Mouse (Mus musculus) lung, postnatal 0 days (tissue): ENCODE measurements around the gene Sidt2. TPM values are rescaled to one million over a fixed set of nuclear protein-coding genes. Genes with fewer than 3 reads are reported as not detected.
A peak's percentile ranks its signal among the peaks of the same experiment; 100 is the strongest.

Experiments
- ATAC-seq: fragments of 200-750 bp; cut with Nextera tagmentation; 2 replicates; pipeline ENCODE4 v1.8.0; 2017; ENCODE audit warnings: moderate library complexity
- DNase-seq: peaks from one replicate; pipeline ENCODE4 v3.0.0-alpha.2; 2016; ENCODE audit warnings: low spot score
- H3K27ac ChIP-seq: fragments of 300-500 bp; sonication (generic); 2 replicates; pipeline ENCODE4 v1.5.1; 2014; ENCODE audit warnings: antibody characterized with exemption, mild to moderate bottlenecking, low read length, mixed read lengths
- H3K27me3 ChIP-seq: fragments of 300-500 bp; sonication (generic); replicated peaks from 2 replicates; pipeline ENCODE4 v1.6.1; 2014; ENCODE audit warnings: low read length, mixed read lengths; ENCODE audit not compliant: insufficient read depth
- H3K36me3 ChIP-seq: fragments of 300-500 bp; sonication (generic); 2 replicates; pipeline ENCODE4 v1.6.1; 2014; ENCODE audit warnings: low read length, mixed read lengths; ENCODE audit not compliant: insufficient read depth
- H3K4me1 ChIP-seq: fragments of 300-500 bp; sonication (generic); 2 replicates; pipeline ENCODE4 v1.6.1; 2014; ENCODE audit warnings: antibody characterized with exemption, low read depth, low read length, mixed read lengths; ENCODE audit not compliant: insufficient read depth
- H3K4me2 ChIP-seq: fragments of 300-500 bp; sonication (generic); replicated peaks from 2 replicates; pipeline ENCODE4 v1.6.1; 2014; ENCODE audit warnings: low read depth, mild to moderate bottlenecking, low read length, moderate library complexity, mixed read lengths
- H3K4me3 ChIP-seq: fragments of 300-500 bp; sonication (generic); 2 replicates; pipeline ENCODE4 v1.5.1; 2014; ENCODE audit warnings: low read depth, low read length
- H3K9ac ChIP-seq: fragments of 300-500 bp; sonication (generic); replicated peaks from 2 replicates; pipeline ENCODE4 v1.6.1; 2014; ENCODE audit warnings: low read depth, mild to moderate bottlenecking
- H3K9me3 ChIP-seq: fragments of 300-500 bp; sonication (generic); 2 replicates; pipeline ENCODE4 v1.6.1; 2016; ENCODE audit warnings: low read length, mixed read lengths
- CTCF ChIP-seq: IDR thresholded peaks from 2 replicates; pipeline ENCODE4 v1.5.1; 2016; ENCODE audit warnings: antibody characterized with exemption, mild to moderate bottlenecking
- EP300 ChIP-seq: IDR thresholded peaks from 2 replicates; pipeline ENCODE4 v1.6.1; 2016; ENCODE audit warnings: antibody characterized with exemption, mild to moderate bottlenecking, control low read depth
- WGBS: fragments of 180-500 bp; shearing (Covaris S2); extraction: QIAGEN DNeasy Blood & Tissue Kit; methylation state at CpG from one replicate; pipeline ENCODE4 v1.1.7; 2014; 5-methylcytosine and 5-hydroxymethylcytosine counted together
- polyA plus RNA-seq: library from polyadenylated mRNA; unstranded; fragments of >200 nt; fragmentation: Nextera tagmentation; extraction: Ambion mirVana; gene quantifications from 2 replicates; pipeline ENCODE4 v1.2.1, GENCODE M21; 2015

Sidt2 gene
- polyA plus RNA-seq, 1 experiment from 2014 or later: 58.7 TPM

GRCm38 (mm10) chr9:45944506-45945400 lies 10.3 kb downstream of the Sidt2 start:
- peaks cover 59% of the 10 kb centered on the region for H3K36me3 ChIP-seq
- H3K9ac ChIP-seq: no peak overlapping the region
- no peaks in the 10 kb centered on the region for H3K9me3 ChIP-seq
- ATAC-seq: no peak
- no peak overlapping the region for H3K4me2 ChIP-seq
- DNase-seq: no peak
- no peaks in the 10 kb centered on the region for H3K27me3 ChIP-seq
- no peak overlapping the region for H3K27ac ChIP-seq
- no peaks in the 10 kb centered on the region for H3K4me1 ChIP-seq
- no peak overlapping the region for H3K4me3 ChIP-seq
- WGBS: 79% methylated on average over 13 of the region's 13 CpGs
- TF ChIP-seq EP300 (no peak), CTCF (no peak)

DNA sequence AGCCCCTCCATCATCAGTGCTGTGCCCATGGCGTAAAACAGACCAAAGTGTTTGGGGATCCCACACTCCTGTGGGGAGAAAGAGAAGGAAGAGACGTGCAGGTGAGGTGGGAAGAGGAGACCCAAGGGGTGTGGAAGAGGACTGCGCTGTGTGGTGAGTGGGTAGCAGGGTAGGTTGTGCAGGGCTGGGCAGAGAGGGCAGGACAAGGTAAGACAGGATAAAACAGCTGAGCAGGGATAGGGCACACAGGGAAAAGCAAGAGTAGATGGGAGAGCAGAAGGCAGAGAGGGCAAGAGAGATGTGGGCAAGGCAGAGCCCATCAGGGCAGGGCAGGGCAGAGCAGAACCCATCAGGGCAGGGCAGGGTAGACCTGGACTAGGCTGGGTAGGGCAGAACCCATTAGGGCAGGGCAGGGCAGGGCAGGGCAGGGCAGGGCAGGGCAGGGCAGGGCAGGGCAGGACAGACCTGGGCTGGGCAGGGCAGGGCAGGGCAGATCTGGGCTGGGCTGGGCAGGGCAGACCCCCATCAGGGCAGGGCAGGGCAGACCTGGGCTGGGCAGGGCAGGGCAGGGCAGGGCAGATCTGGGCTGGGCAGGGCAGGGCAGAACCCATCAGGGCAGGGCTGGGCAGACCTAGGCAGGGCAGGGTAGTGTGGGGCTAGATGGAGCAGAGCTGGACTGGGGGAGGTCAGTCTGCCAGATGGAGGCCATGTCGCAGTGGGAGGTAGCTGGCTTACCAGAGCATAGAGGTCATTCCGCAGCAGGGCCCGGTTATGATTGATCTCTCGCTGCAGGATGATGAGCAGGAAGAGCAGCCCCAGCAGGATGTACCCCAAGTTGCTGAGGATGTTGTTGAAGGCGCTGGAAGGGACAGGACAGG lies 11.2 kb downstream of the Sidt2 start:
- no peak overlapping the region for H3K4me2 ChIP-seq
- no peak overlapping the region for H3K27ac ChIP-seq
- no peak for TF ChIP-seq CTCF
- TF ChIP-seq EP300: no peak
- H3K4me3 ChIP-seq: no peak overlapping the region
- H3K9ac ChIP-seq: no peak overlapping the region
- DNase-seq (no peak), ATAC-seq (0 out of 2 replicates have a peak, but pooled peaks have one; percentile 4)
- peaks cover 59% of the 10 kb centered on the region for H3K36me3 ChIP-seq
- H3K9me3 ChIP-seq: no peaks in the 10 kb centered on the region
- no peaks in the 10 kb centered on the region for H3K27me3 ChIP-seq
- 90% methylated on average over 8 of the region's 8 CpGs for WGBS
- no peaks in the 10 kb centered on the region for H3K4me1 ChIP-seq

- Histone ChIP-seq H3K4me1 (no peaks in the 10 kb centered on the region), H3K4me2 (no peak overlapping the region), H3K9ac (no peak overlapping the region), H3K36me3 (peaks cover 60% of the 10 kb centered on the region), H3K27me3 (no peaks in the 10 kb centered on the region), H3K27ac (no peak overlapping the region), H3K4me3 (no peak overlapping the region), H3K9me3 (no peaks in the 10 kb centered on the region)
- no peak for TF ChIP-seq EP300
- TF ChIP-seq CTCF: no peak
- DNase-seq: no peak
- ATAC-seq: no peak
- WGBS: 95% methylated on average over 8 of the region's 8 CpGs
Observed at GRCm38 (mm10) chr9:45942916-45943315, 12.1 kb downstream of the Sidt2 start.

DNA sequence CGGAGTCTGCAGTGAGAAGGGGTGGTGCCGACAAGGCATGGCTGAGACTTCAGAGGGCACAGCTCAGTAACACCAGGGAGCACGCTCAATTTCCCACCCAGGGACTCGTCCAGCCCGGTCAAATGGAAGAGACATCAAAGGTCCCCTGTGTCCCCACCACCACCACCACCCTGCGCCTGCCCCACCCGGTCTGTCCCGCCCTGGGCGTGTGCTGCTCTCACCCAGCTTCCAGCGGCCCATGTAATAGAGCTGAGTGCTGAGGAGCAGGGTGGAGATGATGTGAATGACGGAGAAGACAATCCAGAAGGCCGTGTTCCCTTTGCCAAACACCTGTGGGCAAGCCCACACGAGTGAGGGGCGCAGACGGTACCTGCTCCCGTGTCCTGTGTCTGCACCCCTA lies 12.6 kb downstream of the Sidt2 start:
- peaks cover 60% of the 10 kb centered on the region for H3K36me3 ChIP-seq
- 91% methylated on average over 16 of the region's 16 CpGs for WGBS
- no peak overlapping the region for H3K4me2 ChIP-seq

DNA sequence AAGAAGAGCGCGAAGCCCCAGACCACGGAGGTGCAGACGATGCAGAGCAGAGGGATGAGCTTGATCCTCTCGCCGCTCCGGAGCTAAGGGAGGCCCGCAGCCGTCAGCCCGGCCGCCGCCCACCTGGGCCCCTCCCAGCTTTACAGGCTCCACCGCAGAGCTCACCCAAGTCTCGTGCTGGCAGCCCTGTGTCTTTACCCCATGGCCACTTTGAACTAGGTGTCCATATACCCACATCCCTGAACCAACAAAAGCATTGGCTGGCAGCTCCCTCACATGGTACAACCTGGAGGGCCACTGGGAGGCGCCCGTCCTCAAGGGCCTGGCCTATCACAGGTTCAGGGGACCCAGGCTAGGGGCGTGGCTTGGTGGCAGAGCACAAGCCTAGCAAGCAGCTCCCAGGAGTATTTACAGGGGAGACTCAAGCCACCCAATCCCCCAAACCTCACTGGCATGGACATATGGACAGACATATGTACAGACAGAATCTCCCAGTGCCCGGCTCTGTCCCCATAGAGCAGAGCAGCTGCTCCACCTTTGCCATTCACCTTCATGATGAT lies 13.6 kb downstream of the Sidt2 start:
- H3K36me3 ChIP-seq: peaks cover 56% of the 10 kb centered on the region
- H3K4me3 ChIP-seq: no peak overlapping the region
- 68% methylated on average over 18 of the region's 18 CpGs for WGBS
- H3K27me3 ChIP-seq: no peaks in the 10 kb centered on the region
- DNase-seq (peak; percentile 49), ATAC-seq (peak; percentile 29; the same call in 1 of the 2 replicates)
- no peak overlapping the region for H3K9ac ChIP-seq
- TF ChIP-seq EP300 (no peak), CTCF (peak; percentile 42)
- H3K27ac ChIP-seq: no peak overlapping the region
- H3K4me1 ChIP-seq: peaks cover 5% of the 10 kb centered on the region; the same call in 1 of the 2 replicates
- H3K9me3 ChIP-seq: no peaks in the 10 kb centered on the region
- H3K4me2 ChIP-seq: no peak overlapping the region

More for the DNA sequence above, 12.6 kb downstream of the Sidt2 start:
- TF ChIP-seq CTCF (no peak), EP300 (no peak)
- no peaks in the 10 kb centered on the region for H3K27me3 ChIP-seq
- no peaks in the 10 kb centered on the region for H3K4me1 ChIP-seq
- H3K9me3 ChIP-seq: no peaks in the 10 kb centered on the region
- H3K4me3 ChIP-seq: no peak overlapping the region
- H3K27ac ChIP-seq: no peak overlapping the region
- ATAC-seq: no peak
- H3K9ac ChIP-seq: no peak overlapping the region
- DNase-seq: no peak

- no peaks in the 10 kb centered on the region for H3K27me3 ChIP-seq
- no peaks in the 10 kb centered on the region for H3K9me3 ChIP-seq
- H3K4me1 ChIP-seq: peaks cover 7% of the 10 kb centered on the region; the same call in 1 of the 2 replicates
- H3K27ac ChIP-seq: no peak overlapping the region
- H3K36me3 ChIP-seq: peaks cover 43% of the 10 kb centered on the region
- WGBS: 95% methylated on average over 6 of the region's 6 CpGs
- no peak overlapping the region for H3K9ac ChIP-seq
- no peak for ATAC-seq
- DNase-seq: no peak
- H3K4me2 ChIP-seq: no peak overlapping the region
- H3K4me3 ChIP-seq: no peak overlapping the region
- no peak for TF ChIP-seq CTCF
- TF ChIP-seq EP300: no peak
Observed at GRCm38 (mm10) chr9:45939794-45940193, 15.3 kb downstream of the Sidt2 start.
